Mouse (Mus musculus) kidney, adult 9 months (tissue): ENCODE results near the gene Abr.

Experiments
- DNase-seq: peaks from one replicate; pipeline ENCODE4 v3.0.0; 2022

Abr gene

DNA sequence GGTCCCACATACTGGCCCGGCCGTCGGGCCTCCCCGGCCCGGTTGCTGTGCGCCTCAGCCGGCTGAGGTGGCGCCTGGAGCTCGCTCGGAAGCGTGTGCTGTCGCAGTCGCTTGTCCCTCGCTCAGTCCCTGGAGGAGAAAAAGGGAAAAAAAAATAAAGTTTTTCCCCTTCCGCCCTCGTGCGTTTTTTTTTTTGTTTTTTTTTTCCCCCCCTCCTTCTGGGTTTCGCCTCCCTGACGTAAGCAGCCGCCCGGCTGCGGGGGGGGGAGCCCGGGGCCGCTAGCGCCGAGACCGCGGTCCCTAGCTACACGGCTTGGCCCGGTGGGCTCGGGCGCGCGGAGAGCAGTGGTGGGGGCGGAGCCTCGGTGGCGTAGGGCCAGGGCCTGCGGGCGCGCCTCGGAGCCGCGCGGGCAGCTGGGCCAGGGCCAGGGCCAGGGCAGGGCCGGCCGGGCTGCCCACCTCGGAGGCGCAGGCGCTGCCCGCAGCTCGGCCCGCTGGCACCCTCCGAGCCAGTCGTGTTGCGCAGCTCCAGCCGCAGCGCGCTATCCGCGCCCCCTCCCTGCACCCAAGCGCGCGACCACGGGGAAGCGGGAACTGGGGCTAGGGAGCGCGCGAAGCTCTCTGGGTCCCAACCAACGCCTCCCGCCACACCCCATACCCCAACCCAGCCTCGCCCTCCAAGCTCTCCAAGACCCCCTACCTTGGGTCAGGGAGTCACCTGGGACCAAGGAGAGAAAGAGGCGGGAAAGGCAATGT, 1.3 kb upstream of the Abr start:
- peak; percentile 48 for DNase-seq

GRCm38 (mm10) chr11:76622566-76623205, 572 bp upstream of the Abr start:
- peak; percentile 27 for DNase-seq

DNA sequence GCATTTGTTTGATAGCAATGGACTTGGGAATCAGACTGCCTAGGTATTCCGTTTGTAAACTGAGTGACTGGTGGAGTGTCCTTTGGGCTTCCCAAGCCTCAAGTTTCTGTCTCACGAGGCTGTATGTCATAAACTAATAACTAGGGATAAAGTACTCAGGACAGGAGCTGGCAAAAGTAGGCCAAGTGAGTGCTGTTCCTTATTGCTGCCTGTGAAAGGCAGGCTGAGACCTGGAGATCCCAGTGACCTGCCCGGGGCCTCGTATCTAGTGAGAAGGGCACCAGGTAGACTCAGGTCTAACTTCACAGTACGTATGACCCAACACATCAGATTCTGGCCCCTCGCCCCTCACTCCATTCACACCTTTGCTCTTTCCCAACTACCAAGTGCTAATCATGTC, 4.0 kb downstream of the Abr start:
- DNase-seq = no peak

GRCm38 (mm10) chr11:76614246-76614645, 7.9 kb downstream of the Abr start:
- no peak for DNase-seq

DNA sequence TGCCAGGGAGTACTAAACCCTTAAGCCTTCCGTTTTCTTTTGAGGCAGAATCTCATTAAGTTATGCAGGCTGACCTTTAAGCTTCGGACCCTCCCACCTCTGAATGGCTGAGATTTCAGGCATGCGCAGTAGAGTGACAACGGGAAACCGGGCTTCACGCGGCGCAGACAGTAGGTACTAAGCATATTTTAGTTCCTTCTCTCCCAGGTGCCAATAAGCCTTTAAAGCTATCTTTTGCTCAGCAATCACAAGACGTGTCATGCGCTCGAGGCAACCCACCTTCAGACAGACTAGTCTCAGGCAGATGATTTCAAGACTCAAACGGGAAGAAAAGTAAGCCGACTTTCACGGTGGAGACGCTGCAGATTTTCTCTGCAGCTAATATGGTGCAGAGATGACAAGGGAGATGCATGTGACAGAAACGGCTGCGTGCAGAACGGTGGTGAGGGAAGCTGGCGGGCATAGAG, 9.4 kb downstream of the Abr start:
- DNase-seq = peak; percentile 87

DNA sequence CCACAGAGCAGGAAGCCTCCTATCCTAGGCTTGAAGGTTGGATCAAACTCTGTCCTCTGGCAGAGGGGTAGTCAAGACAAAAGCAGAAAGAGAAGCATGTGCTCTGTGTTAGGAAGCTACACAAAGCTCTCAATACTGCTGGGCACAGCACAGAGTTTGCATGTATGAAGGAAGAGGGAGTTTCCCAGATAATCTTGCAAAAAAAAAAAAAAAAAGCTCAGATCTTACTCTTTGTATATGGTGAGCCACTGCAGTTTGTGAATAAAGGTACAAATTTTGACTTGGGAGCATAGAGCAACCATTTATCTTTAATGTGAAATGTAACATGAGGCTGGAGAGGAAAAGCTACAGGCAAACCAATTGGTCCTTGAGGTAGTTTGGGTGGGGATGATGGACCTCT, 11.2 kb downstream of the Abr start:
- no peak for DNase-seq

- no peak for DNase-seq
Measured at GRCm38 (mm10) chr11:76606521-76606920, 15.6 kb downstream of the Abr start.

DNA sequence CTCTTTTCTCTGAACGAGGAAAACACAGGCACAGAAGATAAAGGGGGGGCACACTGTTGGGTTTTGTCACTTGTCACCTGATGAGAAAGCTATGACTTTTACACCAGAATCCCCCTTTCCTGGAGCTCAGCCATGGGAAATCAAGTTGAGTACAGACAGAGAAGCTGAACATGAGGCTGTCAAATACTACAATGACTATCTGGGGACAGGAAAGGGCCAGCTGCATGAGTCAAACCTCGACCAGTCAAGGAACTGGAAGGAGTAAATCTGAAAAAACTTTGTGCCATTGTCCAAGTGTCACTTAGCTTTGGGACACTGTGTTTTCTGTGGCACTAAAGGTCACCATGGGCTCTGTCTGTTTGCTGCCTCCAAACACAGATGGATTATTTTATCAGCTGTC, 22.9 kb downstream of the Abr start:
- DNase-seq = no peak

GRCm38 (mm10) chr11:76598757-76599156, 23.4 kb downstream of the Abr start:
- no peak for DNase-seq

DNA sequence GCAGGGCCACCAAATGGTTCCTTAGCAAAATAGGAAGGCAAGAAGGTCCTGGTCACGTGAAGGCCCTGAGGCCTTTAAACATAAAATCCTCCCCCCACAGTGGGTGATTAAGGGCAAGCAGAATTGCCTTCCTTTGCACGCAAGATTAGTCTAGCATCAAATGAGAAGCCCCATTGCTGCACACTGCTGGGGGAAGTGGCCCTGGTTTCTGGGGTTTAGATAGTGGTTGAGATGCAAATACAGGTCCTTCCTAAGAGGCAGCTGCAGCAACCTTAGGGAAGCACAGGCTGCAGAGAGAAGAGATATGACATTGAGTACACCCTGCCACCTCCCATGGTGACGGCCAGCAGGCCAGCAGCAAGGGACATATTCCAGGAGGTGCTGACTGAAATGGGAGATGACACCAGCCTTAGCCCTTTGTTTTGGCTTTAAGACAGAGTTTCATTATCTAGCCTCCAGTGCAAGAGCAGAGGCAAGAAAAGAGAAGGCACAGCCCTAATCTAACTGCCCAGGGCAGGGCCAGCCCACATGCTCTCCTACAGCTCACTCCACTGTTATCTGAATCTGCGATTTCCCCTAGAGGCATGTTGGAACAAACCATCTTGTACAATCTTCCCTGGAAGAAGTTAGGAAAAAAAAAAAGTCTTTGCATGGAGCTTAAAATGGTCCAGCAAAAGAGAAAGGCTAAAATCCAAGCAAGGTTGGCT, 28.3 kb downstream of the Abr start:
- no peak for DNase-seq

GRCm38 (mm10) chr11:76589746-76590145, 32.4 kb downstream of the Abr start:
- no peak for DNase-seq

- no peak for DNase-seq
Measured at GRCm38 (mm10) chr11:76588632-76589485, 33.3 kb downstream of the Abr start.

DNA sequence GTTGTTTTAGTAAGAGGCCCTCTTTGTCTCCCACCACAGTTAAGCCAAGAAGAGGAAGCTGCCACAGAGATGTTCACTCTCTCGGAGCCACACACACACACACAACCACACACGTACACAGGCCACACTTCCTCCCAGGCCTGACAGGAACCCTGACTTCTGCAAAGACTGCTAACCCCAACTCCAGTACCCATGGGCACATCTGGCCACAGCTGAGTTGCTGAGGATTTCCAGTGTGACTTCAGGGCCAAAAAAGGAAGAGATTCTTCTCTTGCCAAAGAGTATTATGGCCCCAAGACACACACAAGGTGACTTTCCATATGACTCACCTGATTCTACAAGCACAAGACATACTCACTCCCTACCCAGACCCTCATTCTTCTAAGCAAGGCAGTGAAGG, 34.1 kb downstream of the Abr start:
- no peak for DNase-seq

DNA sequence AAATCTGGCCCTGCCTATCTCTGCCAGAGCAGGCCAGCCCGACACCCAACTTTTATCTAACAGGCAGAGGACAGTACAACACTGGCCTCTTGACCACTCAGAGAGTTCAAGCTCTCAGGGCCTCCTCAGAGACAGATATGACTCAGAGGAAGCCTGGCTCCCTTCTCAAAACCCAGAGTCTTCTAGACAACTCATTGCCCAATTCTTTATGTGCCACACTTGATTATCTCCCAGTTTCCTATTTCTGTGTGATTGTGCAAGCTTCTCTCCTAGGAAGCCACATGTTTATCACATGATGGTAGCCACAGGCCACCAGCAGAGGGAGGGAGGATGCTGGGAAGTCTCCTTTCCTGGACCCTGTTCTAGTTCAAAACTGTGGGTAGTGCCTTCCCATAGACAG, 34.8 kb downstream of the Abr start:
- no peak for DNase-seq

DNA sequence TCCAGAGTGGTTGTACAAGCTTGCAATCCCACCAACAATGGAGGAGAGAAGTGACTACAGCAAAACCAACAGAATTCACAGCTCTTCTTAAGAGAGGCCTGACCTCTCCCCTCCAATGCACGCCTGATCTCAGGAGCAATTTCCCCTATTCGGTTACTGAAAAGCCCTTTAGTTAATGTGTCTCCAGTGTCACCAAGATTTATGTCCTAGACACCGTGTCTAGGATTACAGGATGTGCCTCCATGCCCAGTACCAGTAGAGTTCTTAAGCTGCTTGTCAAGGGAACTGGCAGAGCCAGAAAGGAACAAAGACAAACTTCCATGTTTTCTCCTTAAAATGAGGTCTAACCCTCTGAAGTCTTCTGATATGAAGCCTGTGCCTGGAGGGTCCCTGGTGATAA, 36.0 kb downstream of the Abr start:
- DNase-seq = no peak

- DNase-seq = peak; percentile 87
Measured at GRCm38 (mm10) chr11:76577588-76578257, 44.4 kb downstream of the Abr start.

GRCm38 (mm10) chr11:76572820-76573385, 49.2 kb downstream of the Abr start:
- DNase-seq = no peak

- no peak for DNase-seq
Measured at GRCm38 (mm10) chr11:76571613-76571929, 50.5 kb downstream of the Abr start.

DNA sequence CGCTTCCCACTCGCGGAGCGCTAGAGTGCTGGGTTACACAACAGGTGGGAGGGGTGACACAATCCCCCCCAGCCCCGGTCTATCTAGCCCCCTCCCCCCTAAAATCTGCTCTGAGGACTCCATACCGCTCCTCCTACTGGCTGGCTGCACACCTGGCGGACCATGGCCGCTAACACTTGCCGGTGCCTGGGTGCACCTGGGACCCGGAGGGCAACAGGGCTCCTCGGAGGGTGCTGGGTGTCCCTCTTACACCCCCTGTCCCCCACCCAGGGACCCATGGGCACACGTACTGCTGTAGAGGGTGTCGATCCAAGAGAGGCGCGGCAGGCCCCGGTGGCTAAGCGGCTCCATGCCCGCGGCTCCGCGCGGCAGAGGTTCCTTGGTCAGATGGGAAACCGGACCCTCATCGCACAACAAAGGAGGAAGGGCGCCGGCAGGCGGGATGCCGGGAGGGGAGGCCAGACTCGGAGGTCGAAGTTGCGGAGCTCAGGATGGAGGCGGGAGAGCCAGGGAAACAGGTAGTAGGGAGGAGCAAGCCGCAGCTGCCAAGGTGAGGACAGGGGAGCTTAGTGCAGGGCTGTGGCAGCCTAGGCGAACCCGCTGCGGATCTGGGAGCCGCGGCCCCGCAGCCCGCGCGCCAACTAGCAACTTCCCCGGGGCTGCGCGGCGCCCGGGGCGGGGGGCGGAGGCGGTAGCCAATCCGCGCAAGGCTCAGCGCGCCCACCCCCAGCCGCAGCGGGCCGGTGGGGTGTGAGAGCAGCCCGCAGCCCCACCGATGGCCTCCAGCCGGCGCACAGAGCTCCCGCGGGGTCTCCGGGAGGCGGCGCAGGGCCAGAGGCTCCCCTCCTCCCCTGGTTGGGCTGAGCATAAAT, 51.1 kb downstream of the Abr start:
- DNase-seq = no peak

GRCm38 (mm10) chr11:76570201-76570731, 51.8 kb downstream of the Abr start:
- DNase-seq = no peak

GRCm38 (mm10) chr11:76569436-76569835, 52.7 kb downstream of the Abr start:
- DNase-seq = no peak
